ENCODE assay signal across 15 mouse cellular contexts in the genomic region with DNA sequence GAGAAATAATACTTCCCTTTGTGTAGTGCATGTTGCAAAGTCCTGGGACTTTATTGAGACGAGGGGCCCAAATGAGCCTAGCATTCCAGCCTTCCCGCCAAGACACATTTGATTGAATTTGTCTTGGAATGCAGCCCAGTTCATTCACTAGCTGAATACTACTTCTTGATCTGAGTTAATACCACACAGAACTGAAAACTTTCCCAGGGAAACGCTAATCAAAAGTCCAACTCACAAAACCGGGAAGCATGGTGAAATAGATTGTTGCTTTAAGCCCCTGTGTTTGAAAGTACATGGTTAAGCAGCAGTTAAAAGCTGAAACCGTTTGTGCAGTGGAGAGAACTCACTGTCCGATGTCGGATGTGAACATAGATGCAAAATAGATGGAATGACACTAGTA. TPM values are rescaled to one million over a fixed set of nuclear protein-coding genes. Genes with fewer than 3 reads are reported as not detected.
DNase-seq lines count a peak whose midpoint lies in the region; ATAC-seq and TF ChIP-seq lines count a peak whose summit lies in the region.
"Had no signal": no experiment of that assay in that cellular context is flagged by ENCODE, and none has a peak within 500 bp of the region (broad histone marks: within the 10 kb centered on the region; RNA-seq: fewer than 3 reads in every experiment).

No protein-coding gene starts in this region.

- no peaks in the 10 kb centered on the region for H3K27me3 ChIP-seq in kidney, adult 2 months (replicated peaks; ENCODE audit: control insufficient read depth, insufficient read depth, low read length)
- no peaks in the 10 kb centered on the region for H3K27me3 ChIP-seq in forebrain, embryonic 15.5 days
- no peaks in the 10 kb centered on the region for H3K27me3 ChIP-seq in limb, embryonic 15.5 days
- H3K27me3 ChIP-seq: heart, embryonic 15.5 days had no signal

- DNase-seq in kidney, adult 2 months, result peak; percentile 6
- no peak for DNase-seq in kidney, postnatal 14 days
- DNase-seq in brain, embryonic 18.5 days (ENCODE audit: low read depth, low spot score), result peak; percentile 12
- no peak for DNase-seq in MN1 (ENCODE audit: low spot score)
- no peak for DNase-seq in urinary bladder, adult 2 months (ENCODE audit: low spot score)
- DNase-seq in urinary bladder, adult 18-20 months (ENCODE audit: low spot score in 2 of 2), result no peak
- DNase-seq: gastrocnemius, postnatal 25 days; kidney, adult 11 months; right cerebral cortex, adult 18-20 months had no signal

- 43% methylated on average over 7 of the region's 7 CpGs for whole genome bisulfite sequencing in kidney, adult 2 months
- WGBS in forebrain, embryonic 15.5 days, result 6% methylated on average over 7 of the region's 7 CpGs
- 30% methylated on average over 7 of the region's 7 CpGs for WGBS in limb, embryonic 15.5 days

- H3K9ac ChIP-seq in forebrain, embryonic 15.5 days (replicated peaks), result no peak overlapping the region
- no peak overlapping the region for H3K9ac ChIP-seq in limb, embryonic 15.5 days
- H3K9ac ChIP-seq: heart, embryonic 15.5 days had no signal

- no peaks in the 10 kb centered on the region for H3K4me1 ChIP-seq in kidney, adult 2 months (ENCODE audit: control insufficient read depth, insufficient read depth, low read length)
- no peaks in the 10 kb centered on the region for H3K4me1 ChIP-seq in forebrain, embryonic 15.5 days
- H3K4me1 ChIP-seq in limb, embryonic 15.5 days, result no peaks in the 10 kb centered on the region; the same call in 1 of the 2 replicates
- H3K4me1 ChIP-seq: heart, embryonic 15.5 days had no signal

- no peak for TF ChIP-seq POLR2A in kidney, adult 2 months (IDR thresholded peaks at IDR 0.05; ENCODE audit: low read depth, low read length)

- H3K9me3 ChIP-seq in forebrain, embryonic 15.5 days, result no peaks in the 10 kb centered on the region
- H3K9me3 ChIP-seq in limb, embryonic 15.5 days, result no peaks in the 10 kb centered on the region
- H3K9me3 ChIP-seq: heart, embryonic 15.5 days had no signal

- H3K4me2 ChIP-seq in forebrain, embryonic 15.5 days (replicated peaks), result no peak overlapping the region
- H3K4me2 ChIP-seq in limb, embryonic 15.5 days, result no peak overlapping the region
- H3K4me2 ChIP-seq: heart, embryonic 15.5 days; liver, embryonic 11.5 days had no signal

- TF ChIP-seq CTCF in kidney, adult 2 months (conservative IDR thresholded peaks at IDR 0.05; ENCODE audit: insufficient read depth, insufficient read length, low read depth, low read length), result no peak

- no peak overlapping the region for H3K27ac ChIP-seq in kidney, adult 2 months (ENCODE audit: insufficient read depth, low read depth, low read length)
- H3K27ac ChIP-seq in forebrain, embryonic 15.5 days (replicated peaks), result peak overlapping the region; percentile 72
- 0 out of 2 replicates have a peak overlapping the region, but pooled peaks have one; percentile 65 for H3K27ac ChIP-seq in limb, embryonic 15.5 days
- H3K27ac ChIP-seq: heart, embryonic 15.5 days had no signal

- ATAC-seq in forebrain, embryonic 15.5 days (replicated peaks), result peak; percentile 87
- ATAC-seq in limb, embryonic 15.5 days (ENCODE audit: insufficient number of reproducible peaks, low FRiP score, low TSS enrichment, low read depth), result peak; percentile 52; the same call in 1 of the 2 replicates

- no peak overlapping the region for H3K4me3 ChIP-seq in kidney, adult 2 months (ENCODE audit: insufficient read depth, low read depth, low read length)
- no peak overlapping the region for H3K4me3 ChIP-seq in forebrain, embryonic 15.5 days
- no peak overlapping the region for H3K4me3 ChIP-seq in limb, embryonic 15.5 days
- H3K4me3 ChIP-seq: heart, embryonic 15.5 days; myocyte had no signal

- H3K36me3 ChIP-seq in kidney, adult 2 months (ENCODE audit: control insufficient read depth, insufficient read depth, low read length), result no peaks in the 10 kb centered on the region
- H3K36me3 ChIP-seq in forebrain, embryonic 15.5 days, result no peaks in the 10 kb centered on the region
- H3K36me3 ChIP-seq in limb, embryonic 15.5 days, result no peaks in the 10 kb centered on the region
- H3K36me3 ChIP-seq: heart, embryonic 15.5 days had no signal

RNA-seq across cellular contexts. Expression of gene Ccdc54, which starts 24.6 kb away (rescaled TPM):
- polyA plus RNA-seq in kidney, adult 2 months (2012; rRNA removed), result not detected in 2 replicates
- polyA plus RNA-seq in forebrain, embryonic 15.5 days (2015; fragmentation: Nextera tagmentation; extraction: Ambion mirVana), result not detected in 2 replicates
- polyA plus RNA-seq in limb, embryonic 15.5 days (2015; fragmentation: Nextera tagmentation; extraction: Ambion mirVana), result not detected in 2 replicates
- polyA plus RNA-seq in urinary bladder, adult 2 months (2012; rRNA removed), result not detected in 2 replicates
- polyA plus RNA-seq: heart, embryonic 15.5 days; liver, embryonic 11.5 days; myocyte; thymus, postnatal 0 days had no signal

Comparison
In these comparisons a context has a peak if more than half of its experiments do, and no peak if none do; other contexts are left out.
1. DNase-seq: peak in kidney, adult 2 months (single experiment) and brain, embryonic 18.5 days (single experiment); none in kidney, postnatal 14 days (single experiment), MN1 (single experiment), urinary bladder, adult 2 months (single experiment) and urinary bladder, adult 18-20 months (0 of 2).